Mouse (Mus musculus): ENCODE data around the gene Olfr331.
"Not testable (repeated sequence)": the region's sequence is repeated elsewhere in the genome, so short reads cannot be mapped to it uniquely, and the experiment has no call there.

Olfr331 gene

GRCm38 (mm10) chr11:58502472-58502871 lies at the start of gene Olfr331:
Gene Olfr331, minus strand, starts transcription at chr11:58502572.
- not testable (repeated sequence) for DNase-seq (ENCODE audit: low spot score)

- DNase-seq (ENCODE audit: low spot score) = no peak
These were observed 44.0 kb upstream of the Olfr331 start, which contains the start of gene Olfr329-ps for GRCm38 (mm10) chr11:58546322-58546721. Gene Olfr329-ps, minus strand, starts transcription at chr11:58546422.

- DNase-seq (ENCODE audit: low spot score) = not testable (repeated sequence)
These were observed 32.4 kb upstream of the Olfr331 start, which contains the start of gene Olfr330 for GRCm38 (mm10) chr11:58534736-58535135. Gene Olfr330, minus strand, starts transcription at chr11:58534836.

GRCm38 (mm10) chr11:58519756-58520155 lies 17.4 kb upstream of the Olfr331 start:
- not testable (repeated sequence) for DNase-seq (ENCODE audit: low spot score)

- not testable (repeated sequence) for DNase-seq (ENCODE audit: low spot score)
These were observed 16.5 kb upstream of the Olfr331 start for GRCm38 (mm10) chr11:58518916-58519315.

- not testable (repeated sequence) for DNase-seq (ENCODE audit: low spot score)
These were observed 6.7 kb upstream of the Olfr331 start for GRCm38 (mm10) chr11:58509058-58509457.

- peak; percentile 61 for DNase-seq (ENCODE audit: low spot score)
These were observed 3.1 kb downstream of the Olfr331 start for GRCm38 (mm10) chr11:58499290-58499689.

GRCm38 (mm10) chr11:58498761-58499160 lies 3.6 kb downstream of the Olfr331 start:
- no peak for DNase-seq (ENCODE audit: low spot score)

GRCm38 (mm10) chr11:58492455-58492854 lies 9.9 kb downstream of the Olfr331 start, which contains the start of gene Olfr332:
Gene Olfr332, minus strand, starts transcription at chr11:58492555.
- DNase-seq (ENCODE audit: low spot score) = no peak

- no peak for DNase-seq (ENCODE audit: low spot score)
These were observed 40.2 kb downstream of the Olfr331 start, which contains the start of gene Olfr30 for GRCm38 (mm10) chr11:58462170-58462569. Gene Olfr30, minus strand, starts transcription at chr11:58462270.

- DNase-seq (ENCODE audit: low spot score) = no peak
These were observed 48.8 kb downstream of the Olfr331 start for GRCm38 (mm10) chr11:58453592-58453991.

- no peak for DNase-seq (ENCODE audit: low spot score)
These were observed 49.6 kb downstream of the Olfr331 start, which contains the start of gene Lypd9 for GRCm38 (mm10) chr11:58452759-58453158. Gene Lypd9, minus strand, starts transcription at chr11:58452923.
